Mouse (Mus musculus) lung, postnatal 0 days (tissue): ENCODE measurements around the gene H2-Ob. TPM values are rescaled to one million over a fixed set of nuclear protein-coding genes. Genes with fewer than 3 reads are reported as not detected.
"Not testable (repeated sequence)": the region's sequence is repeated elsewhere in the genome, so short reads cannot be mapped to it uniquely, and the experiment has no call there.

Experiments
- ATAC-seq: fragments of 200-750 bp; cut with Nextera tagmentation; 2 replicates; pipeline ENCODE4 v1.8.0; 2017; ENCODE audit warnings: moderate library complexity
- DNase-seq: peaks from one replicate; pipeline ENCODE4 v3.0.0-alpha.2; 2016; ENCODE audit warnings: low spot score
- H3K27ac ChIP-seq: fragments of 300-500 bp; sonication (generic); 2 replicates; pipeline ENCODE4 v1.5.1; 2014; ENCODE audit warnings: antibody characterized with exemption, mild to moderate bottlenecking, low read length, mixed read lengths
- H3K27me3 ChIP-seq: fragments of 300-500 bp; sonication (generic); replicated peaks from 2 replicates; pipeline ENCODE4 v1.6.1; 2014; ENCODE audit warnings: low read length, mixed read lengths; ENCODE audit not compliant: insufficient read depth
- H3K36me3 ChIP-seq: fragments of 300-500 bp; sonication (generic); 2 replicates; pipeline ENCODE4 v1.6.1; 2014; ENCODE audit warnings: low read length, mixed read lengths; ENCODE audit not compliant: insufficient read depth
- H3K4me1 ChIP-seq: fragments of 300-500 bp; sonication (generic); 2 replicates; pipeline ENCODE4 v1.6.1; 2014; ENCODE audit warnings: antibody characterized with exemption, low read depth, low read length, mixed read lengths; ENCODE audit not compliant: insufficient read depth
- H3K4me2 ChIP-seq: fragments of 300-500 bp; sonication (generic); replicated peaks from 2 replicates; pipeline ENCODE4 v1.6.1; 2014; ENCODE audit warnings: low read depth, mild to moderate bottlenecking, low read length, moderate library complexity, mixed read lengths
- H3K4me3 ChIP-seq: fragments of 300-500 bp; sonication (generic); 2 replicates; pipeline ENCODE4 v1.5.1; 2014; ENCODE audit warnings: low read depth, low read length
- H3K9ac ChIP-seq: fragments of 300-500 bp; sonication (generic); replicated peaks from 2 replicates; pipeline ENCODE4 v1.6.1; 2014; ENCODE audit warnings: low read depth, mild to moderate bottlenecking
- H3K9me3 ChIP-seq: fragments of 300-500 bp; sonication (generic); 2 replicates; pipeline ENCODE4 v1.6.1; 2016; ENCODE audit warnings: low read length, mixed read lengths
- CTCF ChIP-seq: IDR thresholded peaks from 2 replicates; pipeline ENCODE4 v1.5.1; 2016; ENCODE audit warnings: antibody characterized with exemption, mild to moderate bottlenecking
- EP300 ChIP-seq: IDR thresholded peaks from 2 replicates; pipeline ENCODE4 v1.6.1; 2016; ENCODE audit warnings: antibody characterized with exemption, mild to moderate bottlenecking, control low read depth
- WGBS: fragments of 180-500 bp; shearing (Covaris S2); extraction: QIAGEN DNeasy Blood & Tissue Kit; methylation state at CpG from one replicate; pipeline ENCODE4 v1.1.7; 2014; 5-methylcytosine and 5-hydroxymethylcytosine counted together
- polyA plus RNA-seq: library from polyadenylated mRNA; unstranded; fragments of >200 nt; fragmentation: Nextera tagmentation; extraction: Ambion mirVana; gene quantifications from 2 replicates; pipeline ENCODE4 v1.2.1, GENCODE M21; 2015

The H2-Ob gene
- polyA plus RNA-seq, 1 experiment from 2014 or later, result 0.43 TPM

DNA sequence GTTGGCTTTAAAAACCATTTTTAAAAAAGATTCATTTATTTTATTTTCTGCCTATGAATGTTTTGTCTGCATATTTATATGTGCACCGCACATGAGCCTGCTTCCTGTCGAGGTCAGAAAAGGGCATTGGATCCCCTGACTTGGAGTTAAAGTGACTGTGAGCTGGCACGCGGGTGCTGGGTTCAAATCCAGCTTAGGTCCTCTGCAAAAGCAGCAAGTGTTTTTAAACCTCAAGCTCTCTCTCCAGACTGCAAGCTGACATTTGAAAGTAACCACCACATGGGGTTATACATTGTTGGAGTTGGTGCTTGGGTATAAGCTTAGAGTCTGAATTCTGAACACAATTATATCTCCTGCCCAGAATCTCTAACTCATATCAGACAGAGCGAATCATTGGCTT is 20.7 kb upstream of the H2-Ob start:
- TF ChIP-seq CTCF (no peak), EP300 (no peak)

DNA sequence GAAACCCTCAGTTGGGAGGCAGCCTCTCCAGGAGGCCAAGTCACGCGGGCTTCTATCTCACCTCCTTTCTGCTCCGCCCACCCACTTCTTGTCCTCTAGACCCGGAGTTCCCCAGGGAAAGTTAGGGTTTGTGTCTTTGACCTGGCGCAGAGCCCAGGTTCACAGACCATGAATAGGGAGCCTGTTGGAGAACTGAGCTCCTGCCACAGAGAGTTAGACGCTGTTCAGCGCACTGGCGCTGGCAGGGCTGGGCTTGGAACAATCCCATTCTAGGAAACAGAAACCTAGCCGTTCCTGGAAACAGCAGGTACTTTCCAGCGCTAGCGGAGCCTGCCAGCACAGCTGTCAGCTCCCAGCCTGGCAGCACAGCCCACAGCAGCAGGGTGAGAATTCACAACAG is 20.0 kb upstream of the H2-Ob start:
- no peaks in the 10 kb centered on the region for H3K9me3 ChIP-seq
- WGBS, result 54% methylated on average over 11 of the region's 11 CpGs
- TF ChIP-seq EP300, result no peak
- no peak for TF ChIP-seq CTCF
- H3K4me2 ChIP-seq, result peak overlapping the region; percentile 35
- H3K27me3 ChIP-seq, result no peaks in the 10 kb centered on the region
- peak overlapping the region; percentile 10; the same call in 1 of the 2 replicates for H3K4me3 ChIP-seq
- peak; percentile 59 for ATAC-seq
- no peak overlapping the region for H3K9ac ChIP-seq
- H3K36me3 ChIP-seq, result no peaks in the 10 kb centered on the region
- peak overlapping the region; percentile 47 for H3K27ac ChIP-seq
- no peaks in the 10 kb centered on the region for H3K4me1 ChIP-seq
- peak; percentile 49 for DNase-seq

More for the DNA sequence above, 20.7 kb upstream of the H2-Ob start:
- no peak overlapping the region for H3K4me3 ChIP-seq
- 0 out of 2 replicates have a peak, but pooled peaks cover 2% of the 10 kb centered on the region for H3K27me3 ChIP-seq
- no peaks in the 10 kb centered on the region for H3K4me1 ChIP-seq
- no peaks in the 10 kb centered on the region for H3K36me3 ChIP-seq
- ATAC-seq, result no peak
- H3K4me2 ChIP-seq, result peak overlapping the region; percentile 35; the same call in 1 of the 2 replicates
- H3K9me3 ChIP-seq, result no peaks in the 10 kb centered on the region
- 79% methylated on average over 5 of the region's 5 CpGs for WGBS
- no peak for DNase-seq
- no peak overlapping the region for H3K9ac ChIP-seq
- H3K27ac ChIP-seq, result no peak overlapping the region

DNA sequence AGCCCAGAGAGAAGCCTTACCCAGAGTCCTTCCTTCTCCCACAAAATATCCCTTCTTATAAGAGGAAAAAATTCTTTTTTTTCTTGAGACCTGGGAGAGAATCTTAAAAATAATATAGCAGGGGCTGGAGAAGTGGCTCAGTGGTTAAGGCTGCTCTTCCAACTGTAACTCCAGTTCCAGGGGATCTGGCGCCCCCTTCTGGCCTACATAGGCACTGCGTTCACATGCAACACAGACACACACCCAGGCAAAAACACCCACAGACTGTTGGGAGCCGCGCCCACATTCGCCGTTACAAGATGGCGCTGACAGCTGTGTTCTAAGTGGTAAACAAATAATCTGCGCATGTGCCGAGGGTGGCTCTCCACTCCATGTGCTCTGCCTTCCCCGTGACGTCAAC is 19.6 kb upstream of the H2-Ob start:
- not testable (repeated sequence) for ATAC-seq, H3K27ac ChIP-seq, H3K27me3 ChIP-seq, H3K4me1 ChIP-seq, H3K36me3 ChIP-seq, H3K9me3 ChIP-seq, H3K9ac ChIP-seq
- Histone ChIP-seq H3K4me2 (peak overlapping the region; percentile 35), H3K4me3 (peak overlapping the region; percentile 10; the same call in 1 of the 2 replicates)
- 91% methylated on average over 8 of the region's 11 CpGs for WGBS
- DNase-seq, result peak; percentile 22
- peak; percentile 67 for TF ChIP-seq CTCF

DNA sequence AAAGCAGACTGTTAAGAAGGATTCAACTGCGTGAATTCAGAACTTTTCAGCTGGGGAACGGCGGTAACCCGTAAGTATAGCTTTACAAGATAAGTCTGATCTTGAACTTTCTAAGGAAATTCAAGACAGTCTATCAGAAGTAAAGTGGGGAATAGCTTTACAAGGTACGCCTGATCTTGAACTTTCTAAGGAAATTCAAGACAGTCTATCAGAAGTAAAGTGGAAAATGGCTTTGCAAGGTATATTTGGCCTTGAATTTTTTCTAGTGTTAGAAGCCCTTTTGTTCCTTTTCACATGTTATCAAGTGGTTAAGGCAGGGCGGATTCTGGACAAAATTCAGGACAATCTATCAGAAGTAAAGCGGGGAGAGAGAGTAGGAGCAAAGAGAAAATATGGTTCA is 18.9 kb upstream of the H2-Ob start:
- H3K27me3 ChIP-seq, H3K27ac ChIP-seq, H3K4me2 ChIP-seq, H3K4me3 ChIP-seq, H3K9ac ChIP-seq, DNase-seq, H3K36me3 ChIP-seq, H3K9me3 ChIP-seq, H3K4me1 ChIP-seq, ATAC-seq: not testable (repeated sequence)
- 98% methylated on average over 3 of the region's 7 CpGs for WGBS

DNA sequence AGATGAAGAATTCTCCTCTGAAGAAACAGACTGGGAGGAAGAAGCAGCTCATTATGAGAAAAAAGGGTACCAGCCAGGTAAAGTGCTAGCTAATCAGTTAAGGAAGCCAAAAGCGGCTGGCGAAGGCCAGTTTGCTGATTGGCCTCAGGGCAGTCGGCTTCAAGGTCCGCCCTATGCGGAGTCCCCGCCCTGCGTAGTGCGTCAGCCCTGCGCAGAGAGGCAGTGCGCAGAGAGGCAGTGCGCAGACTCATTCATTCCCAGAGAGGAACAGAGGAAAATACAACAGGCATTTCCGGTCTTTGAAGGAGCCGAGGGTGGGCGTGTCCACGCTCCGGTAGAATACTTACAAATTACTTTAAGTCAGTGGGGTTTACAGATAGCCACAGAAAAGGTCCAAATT is 18.3 kb upstream of the H2-Ob start:
- not testable (repeated sequence) for DNase-seq, H3K27me3 ChIP-seq, ATAC-seq, H3K4me3 ChIP-seq, H3K27ac ChIP-seq, H3K4me2 ChIP-seq, H3K36me3 ChIP-seq, H3K9me3 ChIP-seq, H3K4me1 ChIP-seq, H3K9ac ChIP-seq
- WGBS, result no CpG with 5 or more reads among the region's 16 CpGs

DNA sequence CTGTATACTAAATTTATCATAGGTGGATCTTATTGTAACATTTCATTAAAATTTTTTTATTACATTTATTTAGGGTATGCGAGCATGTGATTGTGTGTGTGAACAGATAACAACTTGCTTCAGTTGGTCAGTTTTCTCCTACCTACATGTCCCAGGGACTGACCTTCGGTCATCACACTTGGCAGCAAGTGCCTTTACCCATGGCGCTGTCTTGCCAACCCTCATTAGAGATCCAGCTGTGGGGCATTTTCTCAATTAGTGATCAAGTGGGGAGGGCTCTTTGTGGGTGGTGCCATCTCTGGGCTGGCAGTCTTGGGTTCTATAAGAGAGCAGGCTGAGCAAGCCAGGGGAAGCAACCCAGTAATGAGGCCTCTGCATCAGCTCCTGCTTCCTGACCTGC is 13.9 kb upstream of the H2-Ob start:
- TF ChIP-seq CTCF, result no peak
- no peak for TF ChIP-seq EP300

DNA sequence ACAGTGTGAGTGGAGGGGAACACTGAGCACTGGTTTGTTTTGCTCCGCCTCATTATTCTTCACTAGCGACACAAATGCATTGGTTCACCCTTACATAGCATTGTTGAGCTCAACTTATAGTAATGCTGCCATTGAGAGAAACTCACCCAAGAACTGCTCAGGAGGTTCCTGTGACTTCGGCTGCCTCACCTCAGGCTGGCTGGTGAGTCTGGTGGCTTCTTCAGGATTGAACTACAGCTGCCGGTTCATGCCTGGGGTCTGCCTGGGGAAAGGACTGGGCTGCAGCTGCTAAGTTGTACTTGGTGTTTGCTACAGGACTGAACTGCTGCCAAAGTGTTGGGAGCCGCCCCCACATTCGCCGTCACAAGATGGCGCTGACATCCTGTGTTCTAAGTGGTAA is 13.3 kb upstream of the H2-Ob start:
- Histone ChIP-seq H3K4me1 (no peaks in the 10 kb centered on the region), H3K36me3 (no peaks in the 10 kb centered on the region), H3K9ac (no peak overlapping the region), H3K4me2 (no peak overlapping the region), H3K27me3 (no peaks in the 10 kb centered on the region), H3K9me3 (no peaks in the 10 kb centered on the region), H3K27ac (no peak overlapping the region), H3K4me3 (no peak overlapping the region)
- WGBS, result 91% methylated on average over 8 of the region's 8 CpGs
- ATAC-seq, result no peak
- TF ChIP-seq EP300 (no peak), CTCF (no peak)
- no peak for DNase-seq

More for the DNA sequence above, 13.9 kb upstream of the H2-Ob start:
- H3K4me1 ChIP-seq, result no peaks in the 10 kb centered on the region
- H3K4me3 ChIP-seq, result no peak overlapping the region
- no peak overlapping the region for H3K4me2 ChIP-seq
- no peaks in the 10 kb centered on the region for H3K36me3 ChIP-seq
- no peaks in the 10 kb centered on the region for H3K27me3 ChIP-seq
- ATAC-seq, result no peak
- H3K9ac ChIP-seq, result no peak overlapping the region
- WGBS, result 92% methylated on average over 3 of the region's 3 CpGs
- no peak for DNase-seq
- H3K27ac ChIP-seq, result no peak overlapping the region
- no peaks in the 10 kb centered on the region for H3K9me3 ChIP-seq

DNA sequence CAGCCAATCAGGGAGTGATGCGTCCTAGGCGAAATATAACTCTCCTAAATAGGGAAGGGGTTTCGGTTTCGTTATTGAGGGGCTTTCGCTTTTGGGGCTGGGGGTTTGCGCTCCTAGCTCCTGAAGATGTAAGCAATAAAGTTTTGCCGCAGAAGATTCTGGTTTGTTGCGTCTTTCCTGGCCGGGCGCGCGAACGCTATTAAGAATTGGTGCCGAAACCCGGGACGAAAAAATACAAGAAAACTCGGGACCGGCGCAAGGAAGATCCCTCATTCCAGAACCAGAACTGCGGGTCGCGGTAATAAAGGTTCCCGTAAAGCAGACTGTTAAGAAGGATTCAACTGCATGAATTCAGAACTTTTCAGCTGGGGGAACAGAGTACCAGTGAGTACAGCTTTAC is 12.8 kb upstream of the H2-Ob start:
- not testable (repeated sequence) for H3K27ac ChIP-seq, DNase-seq, H3K9me3 ChIP-seq, H3K4me3 ChIP-seq, H3K27me3 ChIP-seq, H3K4me2 ChIP-seq, H3K4me1 ChIP-seq, ATAC-seq, H3K9ac ChIP-seq, H3K36me3 ChIP-seq
- WGBS, result 98% methylated on average over 13 of the region's 23 CpGs

DNA sequence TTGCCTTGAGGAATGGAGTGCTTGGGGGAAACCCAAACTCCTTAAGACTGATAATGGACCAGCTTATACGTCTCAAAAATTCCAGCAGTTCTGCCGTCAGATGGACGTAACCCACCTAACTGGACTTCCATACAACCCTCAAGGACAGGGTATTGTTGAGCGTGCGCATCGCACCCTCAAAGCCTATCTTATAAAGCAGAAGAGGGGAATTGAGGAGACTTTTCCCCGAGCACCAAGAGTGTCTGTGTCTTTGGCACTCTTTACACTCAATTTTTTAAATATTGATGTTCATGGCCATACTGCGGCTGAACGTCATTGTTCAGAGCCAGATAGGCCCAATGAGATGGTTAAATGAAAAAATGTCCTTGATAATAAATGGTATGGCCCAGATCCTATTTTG is 7.7 kb upstream of the H2-Ob start:
- not testable (repeated sequence) for H3K9me3 ChIP-seq, H3K4me1 ChIP-seq, H3K27ac ChIP-seq, ATAC-seq, H3K4me2 ChIP-seq, H3K9ac ChIP-seq, H3K27me3 ChIP-seq, H3K36me3 ChIP-seq, H3K4me3 ChIP-seq, DNase-seq
- 97% methylated on average over 2 of the region's 9 CpGs for WGBS

DNA sequence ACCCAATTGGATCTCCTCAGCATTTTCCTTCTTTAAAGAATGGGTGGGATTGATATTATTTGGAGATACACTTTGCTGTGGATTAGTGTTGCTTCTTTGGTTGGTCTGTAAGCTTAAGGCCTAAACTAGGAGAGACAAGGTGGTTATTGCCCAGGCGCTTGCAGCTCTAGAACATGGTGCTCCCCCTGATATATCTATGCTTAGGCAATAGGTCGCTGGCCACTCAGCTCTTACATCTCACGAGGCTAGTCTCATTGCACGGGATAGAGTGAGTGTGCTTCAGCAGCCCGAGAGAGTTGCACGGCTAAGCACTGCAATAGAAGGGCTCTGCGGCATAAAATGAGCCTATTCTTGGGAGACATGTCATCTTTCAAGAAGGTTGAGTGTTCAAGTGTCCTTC is 6.7 kb upstream of the H2-Ob start:
- H3K9me3 ChIP-seq, H3K36me3 ChIP-seq, H3K27me3 ChIP-seq, H3K4me3 ChIP-seq, H3K4me1 ChIP-seq, DNase-seq, H3K4me2 ChIP-seq, H3K9ac ChIP-seq, ATAC-seq, H3K27ac ChIP-seq: not testable (repeated sequence)
- 88% methylated on average over 5 of the region's 7 CpGs for WGBS
